Mouse (Mus musculus) CH12.LX (cell line): Measurements from ENCODE around the gene Gns.

ENCODE experiments used
- CHD1 ChIP-seq: IDR thresholded peaks from 2 replicates; pipeline ENCODE4 v1.6.1; 2012; ENCODE audit warnings: low read depth, low read length, improper control_type of control experiment, inconsistent platforms
- CTCF ChIP-seq, 2 experiments: IDR thresholded peaks in 1 of 2; conservative IDR thresholded peaks in 1 of 2; 2 replicates each; pipeline ENCODE4 v1.5.1; 2011 to 2012; ENCODE audit warnings: low read depth in 2 of 2, low read length in 2 of 2, improper control_type of control experiment in 1 of 2, inconsistent platforms in 1 of 2, mild to moderate bottlenecking in 1 of 2, moderate library complexity in 1 of 2
- GABPA ChIP-seq: IDR thresholded peaks from 2 replicates; pipeline ENCODE4 v1.6.1; 2012; ENCODE audit warnings: low read depth, low read length, improper control_type of control experiment, inconsistent platforms; ENCODE audit not compliant: insufficient replicate concordance
- MYC ChIP-seq: IDR thresholded peaks from 2 replicates; pipeline ENCODE4 v1.6.1; 2011; ENCODE audit warnings: low read depth, mild to moderate bottlenecking, improper control_type of control experiment, low read length
- NELFE ChIP-seq: IDR thresholded peaks from 2 replicates; pipeline ENCODE4 v1.6.1; 2011; ENCODE audit warnings: low read depth, low read length, improper control_type of control experiment
- POLR2A ChIP-seq: IDR thresholded peaks from 2 replicates; pipeline ENCODE4 v1.6.1; 2011; ENCODE audit warnings: low read depth, mild to moderate bottlenecking, improper control_type of control experiment, low read length
- RAD21 ChIP-seq: IDR thresholded peaks from 2 replicates; pipeline ENCODE4 v1.6.1; 2011; ENCODE audit warnings: low read depth, mild to moderate bottlenecking, low read length, improper control_type of control experiment, moderate library complexity
- SMC3 ChIP-seq: IDR thresholded peaks from 2 replicates; pipeline ENCODE4 v1.6.1; 2011; ENCODE audit warnings: low read depth, low read length, improper control_type of control experiment
- TBP ChIP-seq: conservative IDR thresholded peaks from 2 replicates; pipeline ENCODE4 v1.6.1; 2011; ENCODE audit warnings: low read depth, low read length, improper control_type of control experiment
- ZC3H11A ChIP-seq: IDR thresholded peaks from 2 replicates; pipeline ENCODE4 v1.6.1; 2012; ENCODE audit warnings: low read depth, mild to moderate bottlenecking, inconsistent platforms, low read length, improper control_type of control experiment

DNA sequence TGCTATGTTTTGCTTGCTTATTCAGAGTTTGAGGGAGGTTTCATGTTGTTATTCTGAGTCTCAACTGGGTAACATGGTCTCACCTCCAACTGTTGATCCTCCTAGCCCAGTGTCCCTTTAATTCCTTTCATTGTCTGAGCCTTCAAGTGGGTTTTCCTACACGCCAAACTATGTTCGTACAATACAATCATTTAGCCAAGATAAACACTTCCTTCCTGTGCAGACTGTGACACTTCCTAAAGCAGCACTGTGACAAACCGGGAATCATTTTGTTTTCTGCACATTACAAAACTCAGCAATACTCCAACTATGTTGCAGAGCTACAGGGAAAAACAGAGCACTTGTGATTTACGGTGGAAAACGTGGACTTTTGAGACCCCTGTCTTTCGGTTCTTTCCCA is 21.0 kb upstream of the Gns start:
- no peak for TF ChIP-seq ZC3H11A
- TF ChIP-seq CTCF (conservative IDR thresholded peaks at IDR 0.05 in 1 of 2, IDR thresholded peaks at IDR 0.05 in 1 of 2; ENCODE audit: low read depth in 2 of 2, low read length in 2 of 2) = no peak
- no peak for TF ChIP-seq GABPA
- TF ChIP-seq POLR2A = no peak
- TF ChIP-seq TBP = no peak
- TF ChIP-seq RAD21 = no peak
- no peak for TF ChIP-seq SMC3
- no peak for TF ChIP-seq NELFE
- TF ChIP-seq MYC = no peak
- TF ChIP-seq CHD1 = no peak
